Mouse (Mus musculus): ENCODE results near the gene Rhot1.
A peak's percentile ranks its signal among the peaks of the same experiment; 100 is the strongest.

Gene Rhot1

DNA sequence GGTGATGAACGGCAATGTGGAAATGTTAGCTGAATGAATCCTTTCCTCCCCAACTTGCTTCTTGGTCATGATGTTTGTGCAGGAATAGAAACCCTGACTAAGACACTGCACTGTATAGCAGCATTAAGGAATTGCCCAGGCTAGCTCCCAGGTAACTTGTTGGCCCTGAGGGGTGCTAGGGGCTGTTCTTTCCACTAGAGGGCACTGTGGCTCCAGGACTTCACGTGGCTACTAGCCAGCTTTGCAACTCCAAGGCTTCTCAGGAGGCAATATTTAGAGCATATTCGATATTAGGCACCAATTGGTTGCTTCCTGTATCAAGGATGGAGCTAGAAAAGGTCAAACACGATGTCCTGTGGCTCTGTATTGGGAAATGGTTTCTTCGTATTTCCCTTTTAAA is 78.3 kb downstream of the Rhot1 start:
- no peak for DNase-seq (ENCODE audit: low read depth, low spot score)

DNA sequence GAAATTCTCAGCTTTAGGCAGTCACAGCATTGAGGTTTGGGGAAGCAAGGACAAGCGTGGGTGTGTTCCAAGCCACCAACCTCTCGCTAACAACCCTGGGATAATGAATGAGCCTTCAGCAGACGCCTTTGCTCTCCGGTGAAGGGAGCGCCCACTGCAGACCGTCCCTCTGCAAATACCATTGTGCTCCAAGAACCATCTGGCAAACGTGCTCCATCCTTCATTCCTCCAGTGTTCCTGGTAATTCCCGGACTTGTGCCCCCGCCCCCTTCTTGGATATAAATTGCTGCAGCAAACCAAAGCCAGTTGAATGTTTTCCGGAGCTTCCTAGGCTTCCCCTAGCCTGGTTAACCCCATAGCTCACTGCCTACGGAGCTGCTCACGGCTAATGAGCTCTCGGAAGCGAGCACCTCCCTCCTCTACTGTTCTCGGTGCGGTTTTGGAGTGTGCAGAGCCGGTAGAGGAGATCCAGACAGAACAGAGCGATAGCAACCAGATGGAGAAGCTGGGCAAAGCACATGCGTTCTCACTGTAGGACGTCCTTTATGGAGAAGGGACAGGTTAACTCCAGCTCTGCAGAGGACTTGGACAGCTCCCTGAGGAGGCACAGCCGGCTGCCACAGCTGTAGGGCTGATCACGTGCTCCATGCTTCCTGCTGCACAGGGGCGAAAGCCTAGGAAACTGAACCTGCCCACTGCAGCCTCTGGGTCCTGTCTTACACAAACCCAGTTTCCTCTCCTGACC is 81.1 kb downstream of the Rhot1 start:
- no peak for DNase-seq (ENCODE audit: low read depth, low spot score)

DNA sequence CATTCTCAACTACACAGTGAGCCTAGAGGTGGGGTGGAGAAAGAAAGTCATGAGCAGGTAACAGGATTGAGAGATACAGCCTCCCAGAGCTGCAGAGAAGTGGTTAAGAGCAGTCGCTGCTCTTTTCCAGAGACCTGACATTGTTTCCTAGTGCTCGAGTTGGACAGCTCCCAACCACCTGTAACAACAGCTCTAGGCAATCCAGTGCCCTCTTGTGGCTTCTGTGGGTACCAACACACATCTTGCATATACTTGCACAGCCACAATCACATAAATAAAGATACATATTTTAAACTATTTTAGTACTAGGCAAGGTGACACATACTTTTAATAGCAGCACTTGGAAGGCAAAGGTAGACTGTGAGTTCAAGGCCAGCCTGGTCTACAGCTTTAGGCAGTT is 82.2 kb downstream of the Rhot1 start:
- no peak for DNase-seq (ENCODE audit: low read depth, low spot score)

DNA sequence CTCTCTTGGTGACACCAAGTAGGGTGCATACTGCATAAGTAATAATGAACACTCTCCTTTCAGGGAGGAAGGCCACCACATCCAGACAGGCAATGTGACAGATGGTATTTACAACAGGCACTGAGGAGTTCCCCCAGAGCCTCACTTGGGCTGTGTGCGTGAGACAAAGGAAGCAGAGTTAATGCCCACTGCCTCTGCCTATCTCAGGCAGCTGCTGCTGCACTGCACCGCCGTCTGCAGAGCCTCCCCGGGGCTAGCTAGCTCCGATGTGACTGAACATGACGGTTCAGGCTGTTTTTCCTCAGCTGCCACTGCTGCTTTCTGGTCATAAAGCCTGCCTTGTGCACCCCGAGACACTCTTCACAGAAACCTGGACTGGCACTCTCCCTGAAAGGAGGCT is 83.6 kb downstream of the Rhot1 start:
- DNase-seq (ENCODE audit: low read depth, low spot score): no peak

DNA sequence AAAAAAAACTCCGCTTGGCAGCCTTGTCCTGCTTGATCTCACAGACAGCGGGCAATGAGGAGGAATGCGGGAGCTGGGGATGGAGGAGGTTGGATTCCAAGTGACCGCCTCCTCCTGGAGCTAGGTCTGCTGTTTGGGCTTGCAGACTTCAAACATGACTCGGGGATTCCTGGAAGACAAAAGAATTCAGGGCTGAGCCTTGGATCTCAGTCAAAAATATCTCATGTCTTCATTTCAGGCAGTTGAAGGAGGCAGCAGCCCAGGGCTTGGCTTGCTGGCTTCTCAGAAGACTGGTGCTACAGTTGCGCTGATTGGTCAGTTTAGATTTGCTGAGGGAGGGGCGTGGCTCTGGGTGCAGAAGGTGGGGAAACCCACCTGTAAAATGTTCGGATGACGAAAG is 86.2 kb downstream of the Rhot1 start:
- DNase-seq (ENCODE audit: low read depth, low spot score): no peak

DNA sequence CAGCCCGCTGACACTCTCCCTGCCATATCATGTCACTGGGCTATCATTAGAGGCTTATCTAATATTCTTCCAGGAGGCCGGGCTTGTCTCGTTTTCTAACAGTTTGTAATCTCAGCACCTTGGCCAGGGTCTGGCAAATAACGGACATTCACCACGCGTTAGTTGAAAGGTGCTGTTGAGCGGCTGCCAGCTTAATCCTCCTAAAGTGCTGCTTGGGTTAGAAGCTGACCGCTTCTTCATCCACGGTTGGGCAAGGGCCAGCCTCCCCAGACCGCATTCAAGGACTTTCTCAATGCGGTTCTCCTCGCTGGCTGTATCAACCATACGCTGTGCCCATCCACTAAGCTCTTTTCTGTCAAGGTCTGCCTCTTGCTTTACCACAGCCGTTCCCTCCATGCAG is 87.0 kb downstream of the Rhot1 start:
- no peak for DNase-seq (ENCODE audit: low read depth, low spot score)

DNA sequence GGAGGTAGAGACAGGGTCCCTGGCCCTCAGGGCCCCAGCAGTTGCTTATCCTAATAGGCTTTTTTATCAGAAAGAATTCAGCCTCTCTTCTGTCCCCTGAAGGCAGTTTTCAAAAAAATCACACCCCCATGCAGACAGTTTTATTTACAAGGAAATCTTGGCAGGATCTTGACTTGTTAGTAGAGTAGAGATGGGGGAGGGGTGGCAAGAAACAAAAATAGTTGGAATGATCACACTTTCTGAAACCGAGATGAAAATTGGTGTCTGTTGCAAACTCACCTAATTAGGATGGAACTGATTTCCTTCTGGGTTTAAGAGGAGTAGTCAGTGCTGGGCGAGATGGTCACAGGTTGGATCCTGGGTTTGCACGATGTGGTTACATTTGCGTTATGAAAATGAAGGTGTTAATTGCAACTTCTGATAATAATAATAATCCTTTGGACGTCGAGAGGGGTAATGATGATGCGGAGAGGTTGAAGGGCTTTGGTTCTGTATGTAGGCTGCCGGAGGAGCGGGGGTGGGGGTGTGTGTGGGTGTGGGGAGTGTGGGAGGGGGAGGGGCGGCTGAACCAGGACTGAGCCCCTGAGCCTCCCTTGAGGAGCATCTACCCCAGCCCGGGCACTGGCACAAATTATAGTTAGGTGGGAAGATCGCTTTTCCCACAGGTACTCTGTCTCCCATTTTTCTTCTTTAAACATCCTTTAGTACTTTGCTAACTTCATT is 90.9 kb downstream of the Rhot1 start:
- no peak for DNase-seq (ENCODE audit: low read depth, low spot score)

DNA sequence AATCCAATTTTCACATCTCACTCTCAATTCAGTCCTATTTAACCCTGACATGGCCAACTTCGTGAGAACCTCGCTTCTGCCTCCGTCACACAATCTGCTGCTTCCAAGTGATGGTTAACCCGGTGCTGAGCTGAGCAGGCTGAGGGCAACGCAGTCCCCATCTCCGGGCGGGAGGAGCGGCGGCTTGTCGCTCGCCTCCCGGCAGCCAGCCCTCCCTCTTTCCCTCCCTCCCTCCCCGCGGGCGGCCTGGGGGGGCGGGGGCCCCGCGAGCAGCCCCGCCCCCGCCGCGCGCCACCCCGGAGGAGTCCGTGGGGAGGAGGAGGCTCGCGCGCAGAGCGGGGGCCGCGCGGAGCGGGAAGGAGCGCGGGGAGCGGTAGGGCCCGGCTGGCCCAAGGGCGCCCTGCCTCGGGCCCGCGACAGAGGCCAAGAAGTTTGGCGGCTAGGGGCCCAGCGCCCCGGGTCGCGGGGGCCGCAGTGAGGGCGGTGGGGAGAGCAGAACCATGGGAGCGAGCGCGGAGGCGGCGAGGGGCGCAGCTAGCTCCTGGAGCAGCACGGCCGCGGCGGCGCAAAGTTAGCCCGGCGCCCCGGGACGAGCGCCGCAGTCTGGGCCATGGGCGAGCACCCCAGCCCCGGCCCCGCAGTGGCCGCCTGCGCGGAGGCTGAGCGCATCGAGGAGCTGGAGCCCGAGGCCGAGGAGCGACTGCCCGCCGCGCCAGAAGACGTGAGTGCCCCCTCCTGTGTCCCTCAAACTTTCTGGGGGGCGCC is 91.9 kb downstream of the Rhot1 start, which contains the start of gene Rhbdl3:
Rhbdl3 (plus strand) TSS at position 362 of the 765 bp plus-strand sequence.
- no peak for DNase-seq (ENCODE audit: low read depth, low spot score)

DNA sequence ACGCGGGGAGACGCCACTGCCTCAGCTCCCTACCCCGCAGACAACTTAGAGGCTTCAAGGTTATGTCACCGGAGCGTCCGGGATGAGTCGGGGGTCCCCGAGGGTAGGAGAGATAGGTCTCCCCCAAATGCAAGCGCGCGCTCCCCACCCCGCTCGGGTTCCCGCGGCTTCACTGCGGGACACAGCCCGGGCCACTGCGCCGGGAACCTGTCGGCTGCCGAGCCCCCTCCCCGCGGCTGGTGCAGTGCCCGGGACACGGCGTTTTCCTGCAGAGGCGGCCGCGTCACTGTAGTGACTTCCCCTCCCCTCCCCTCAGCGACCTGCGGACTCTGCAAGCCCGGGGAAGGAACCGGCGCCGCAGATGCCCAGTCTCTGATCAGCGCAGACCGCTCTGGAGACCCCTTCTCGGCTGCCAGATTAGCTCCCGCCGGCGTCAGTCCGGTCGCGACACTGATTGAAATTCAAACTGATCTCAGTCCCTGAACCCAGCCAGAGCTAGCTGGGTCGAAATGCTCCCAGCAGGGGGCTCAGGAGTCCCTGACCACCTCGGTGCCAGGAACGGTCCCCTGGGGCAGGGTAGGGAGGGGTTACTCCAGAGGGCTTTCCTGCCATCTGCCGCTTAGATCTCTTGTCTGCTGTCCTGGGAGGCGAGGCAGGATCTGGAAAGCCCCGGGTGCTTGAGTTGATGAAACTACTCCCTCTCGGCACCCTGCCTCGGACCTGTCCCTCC is 92.7 kb downstream of the Rhot1 start:
- peak; percentile 56 for DNase-seq (ENCODE audit: low read depth, low spot score)

DNA sequence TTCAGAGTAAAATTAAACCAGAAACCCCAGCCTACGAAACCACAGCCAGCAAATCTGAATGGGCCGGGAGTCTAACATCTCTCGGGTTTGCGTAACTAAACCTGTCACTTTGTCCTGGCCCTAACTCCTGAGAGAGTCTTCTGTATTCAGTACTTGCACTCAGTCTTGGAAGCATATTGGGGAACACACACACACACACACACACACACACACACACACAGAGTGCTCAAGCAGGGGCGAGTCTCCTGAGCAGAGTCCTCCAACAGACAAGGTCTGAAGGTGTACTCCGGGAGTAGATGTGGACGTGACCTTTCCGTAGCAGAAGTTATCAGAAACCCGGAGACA is 93.2 kb downstream of the Rhot1 start:
- DNase-seq (ENCODE audit: low read depth, low spot score): no peak

DNA sequence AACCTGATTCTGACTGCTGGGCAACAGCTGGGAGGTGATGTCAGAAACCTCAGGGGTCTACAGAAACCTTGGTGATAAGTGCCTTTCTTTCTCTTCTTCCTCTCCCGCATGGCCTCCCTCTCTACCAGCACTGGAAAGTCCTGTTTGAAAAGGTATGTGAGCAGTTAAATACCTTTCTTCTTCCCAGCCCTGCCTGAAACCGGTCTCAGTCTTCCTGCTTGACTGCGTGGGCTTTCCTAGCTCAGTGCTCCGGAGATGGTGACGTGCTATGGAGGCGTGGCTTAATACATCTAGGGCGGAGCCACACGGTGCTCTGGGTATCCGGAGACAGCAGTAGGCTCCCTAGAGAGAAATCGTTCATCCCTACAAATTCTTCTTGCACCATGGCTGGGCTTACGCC is 93.7 kb downstream of the Rhot1 start:
- peak; percentile 54 for DNase-seq (ENCODE audit: low read depth, low spot score)

DNA sequence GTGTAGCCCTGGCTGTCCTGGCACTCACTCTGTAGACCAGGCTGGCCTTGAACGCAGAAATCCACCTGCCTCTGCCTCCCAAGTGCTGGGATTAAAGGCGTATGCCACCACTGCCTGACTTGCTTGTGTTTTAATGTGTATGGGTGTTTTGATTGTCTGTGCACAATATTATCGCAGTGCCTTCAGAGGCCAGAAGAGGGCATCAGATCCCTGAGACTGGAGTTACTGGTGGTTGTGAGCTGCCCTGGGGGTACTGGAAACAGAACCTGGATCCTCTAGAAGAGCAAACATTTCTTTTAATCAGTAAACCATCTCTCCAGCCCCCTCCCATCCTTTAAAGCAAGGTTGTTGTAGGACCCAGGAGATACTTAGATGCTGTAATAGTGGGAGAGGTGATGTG is 94.9 kb downstream of the Rhot1 start:
- DNase-seq (ENCODE audit: low read depth, low spot score): no peak

DNA sequence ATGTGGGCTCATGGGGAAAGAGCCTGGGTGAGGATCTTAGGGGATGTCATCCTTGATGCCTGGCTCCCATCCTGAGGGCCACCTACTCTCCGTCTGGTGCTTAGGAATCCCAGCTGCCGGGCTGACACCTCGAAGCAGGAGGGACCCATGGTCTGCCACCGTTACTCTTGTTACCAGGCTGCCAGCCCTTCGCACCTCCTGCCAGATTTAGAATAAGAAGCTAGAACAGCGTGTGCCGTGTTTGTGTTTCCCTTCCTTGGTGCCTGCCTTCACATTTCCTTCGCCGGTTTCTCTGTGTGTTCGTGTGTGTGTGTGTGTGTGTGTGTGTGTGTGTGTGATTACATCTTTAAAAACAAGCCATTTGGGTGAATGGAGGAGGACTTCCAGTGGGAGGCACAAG is 96.0 kb downstream of the Rhot1 start:
- DNase-seq (ENCODE audit: low read depth, low spot score): no peak

DNA sequence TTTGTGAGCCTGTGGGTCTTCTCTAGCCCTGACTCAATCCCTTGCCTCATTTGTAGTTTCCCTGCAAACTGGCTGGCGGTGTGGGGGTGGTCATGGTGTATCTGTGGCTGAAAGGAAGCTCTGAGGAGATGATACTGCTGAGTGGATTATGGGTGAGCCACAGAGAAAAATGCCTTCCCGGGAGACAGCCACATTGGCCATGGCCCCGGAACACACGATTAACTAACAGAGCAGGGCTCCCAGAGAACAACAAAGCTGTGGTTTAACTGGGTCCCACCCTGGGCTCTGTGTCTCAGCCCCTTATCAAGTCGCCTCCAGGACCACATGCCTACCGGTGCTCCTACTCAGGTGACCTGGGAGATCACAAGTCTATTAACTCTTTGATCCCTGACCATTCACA is 99.7 kb downstream of the Rhot1 start:
- DNase-seq (ENCODE audit: low read depth, low spot score): no peak

DNA sequence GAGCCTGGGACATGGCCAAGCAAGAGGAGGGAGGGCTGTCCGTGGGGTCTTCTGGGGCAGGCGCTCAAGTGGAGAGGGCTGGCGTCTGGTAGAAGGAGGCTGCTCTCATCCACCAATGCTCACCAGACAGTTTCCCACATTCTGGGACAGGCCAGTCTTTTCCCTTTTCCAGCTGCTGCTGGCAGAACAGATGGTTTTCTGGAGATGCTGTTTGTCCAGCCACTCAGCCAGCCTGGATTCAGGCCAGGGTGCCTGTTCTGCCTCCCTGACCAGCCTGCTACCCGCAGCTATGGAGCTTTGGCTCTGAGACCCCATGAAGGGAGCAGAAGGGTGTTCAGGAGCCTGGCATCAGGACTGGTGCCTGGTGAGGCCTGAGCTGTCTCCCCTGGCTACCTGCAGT is 102.5 kb downstream of the Rhot1 start:
- no peak for DNase-seq (ENCODE audit: low read depth, low spot score)

DNA sequence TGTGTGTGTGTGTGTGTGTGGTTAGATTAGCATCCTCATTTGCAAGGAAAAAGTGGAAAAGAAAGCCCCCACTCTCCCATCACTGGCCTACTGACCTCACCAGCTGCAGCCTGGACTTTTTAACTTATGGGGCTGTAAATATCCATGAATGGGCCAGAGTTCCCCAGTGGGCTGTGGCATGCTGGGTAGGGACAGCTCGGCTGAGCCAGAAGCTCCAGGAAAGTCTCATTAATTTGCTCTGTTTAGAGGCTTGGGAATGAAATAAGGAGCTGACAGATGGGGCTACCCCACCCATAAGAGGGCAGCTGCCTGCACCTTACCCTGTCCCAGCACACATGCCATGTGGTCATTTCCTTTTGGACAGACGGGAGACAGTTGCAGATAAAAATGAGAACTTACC is 103.2 kb downstream of the Rhot1 start:
- DNase-seq (ENCODE audit: low read depth, low spot score): no peak

DNA sequence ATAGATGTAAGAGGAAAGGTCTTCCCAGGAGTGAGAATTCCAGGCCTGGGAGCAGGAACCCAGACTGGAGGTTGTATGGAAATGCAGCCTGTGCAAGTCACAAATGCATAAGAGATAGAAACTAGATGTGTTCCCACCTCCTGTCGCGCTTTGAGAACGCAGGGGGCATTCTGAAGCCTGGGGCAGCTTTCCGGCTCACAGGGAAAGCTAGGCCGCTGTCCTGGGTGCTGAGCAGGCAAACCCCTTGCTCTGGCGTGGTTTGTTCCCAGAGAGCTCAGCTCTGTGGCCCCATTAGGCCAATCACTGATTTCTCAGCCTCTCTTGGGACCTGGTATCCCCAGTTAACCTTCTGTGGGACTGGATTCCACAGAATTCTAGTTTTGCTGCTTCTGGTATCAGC is 103.7 kb downstream of the Rhot1 start:
- DNase-seq (ENCODE audit: low read depth, low spot score): no peak

DNA sequence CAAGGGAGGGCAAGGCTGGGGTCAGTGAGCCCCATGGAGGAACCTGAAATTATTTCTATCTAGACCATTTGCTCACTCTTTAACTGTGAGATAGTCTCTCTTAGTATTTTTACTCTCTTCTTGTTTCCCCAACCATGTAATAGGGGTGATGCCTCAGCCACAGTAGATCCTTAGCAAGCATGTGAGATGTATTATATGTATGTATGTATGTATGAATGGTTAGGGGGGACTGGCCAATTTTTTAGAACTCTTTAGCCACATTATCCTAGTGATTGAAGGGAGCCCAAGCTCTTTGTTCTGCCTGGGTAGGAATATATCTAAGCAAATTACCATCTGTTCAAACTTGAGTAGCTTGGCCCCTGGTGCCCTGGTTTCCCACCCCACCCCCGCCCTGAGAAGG is 104.6 kb downstream of the Rhot1 start:
- DNase-seq (ENCODE audit: low read depth, low spot score): no peak

DNA sequence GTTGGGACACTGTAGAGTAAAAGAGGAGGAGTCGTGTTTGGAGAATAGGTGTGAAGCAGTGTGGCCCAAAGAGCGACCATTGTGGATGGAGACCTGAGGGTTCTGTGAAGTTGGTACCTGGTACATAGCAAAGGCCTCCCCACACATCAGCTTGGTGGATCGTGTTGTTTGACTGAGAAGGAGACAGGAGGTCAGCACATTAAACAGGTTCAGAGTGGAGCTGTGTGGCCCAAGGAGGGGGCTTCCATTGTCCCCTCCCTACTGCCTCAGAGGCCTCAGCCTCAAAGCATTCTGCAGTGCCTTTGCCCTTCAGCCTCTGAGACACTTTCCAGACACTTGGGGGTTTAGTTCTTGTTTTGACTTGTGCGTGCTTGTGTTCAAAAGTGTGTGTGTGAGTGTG is 105.1 kb downstream of the Rhot1 start:
- DNase-seq (ENCODE audit: low read depth, low spot score): no peak

DNA sequence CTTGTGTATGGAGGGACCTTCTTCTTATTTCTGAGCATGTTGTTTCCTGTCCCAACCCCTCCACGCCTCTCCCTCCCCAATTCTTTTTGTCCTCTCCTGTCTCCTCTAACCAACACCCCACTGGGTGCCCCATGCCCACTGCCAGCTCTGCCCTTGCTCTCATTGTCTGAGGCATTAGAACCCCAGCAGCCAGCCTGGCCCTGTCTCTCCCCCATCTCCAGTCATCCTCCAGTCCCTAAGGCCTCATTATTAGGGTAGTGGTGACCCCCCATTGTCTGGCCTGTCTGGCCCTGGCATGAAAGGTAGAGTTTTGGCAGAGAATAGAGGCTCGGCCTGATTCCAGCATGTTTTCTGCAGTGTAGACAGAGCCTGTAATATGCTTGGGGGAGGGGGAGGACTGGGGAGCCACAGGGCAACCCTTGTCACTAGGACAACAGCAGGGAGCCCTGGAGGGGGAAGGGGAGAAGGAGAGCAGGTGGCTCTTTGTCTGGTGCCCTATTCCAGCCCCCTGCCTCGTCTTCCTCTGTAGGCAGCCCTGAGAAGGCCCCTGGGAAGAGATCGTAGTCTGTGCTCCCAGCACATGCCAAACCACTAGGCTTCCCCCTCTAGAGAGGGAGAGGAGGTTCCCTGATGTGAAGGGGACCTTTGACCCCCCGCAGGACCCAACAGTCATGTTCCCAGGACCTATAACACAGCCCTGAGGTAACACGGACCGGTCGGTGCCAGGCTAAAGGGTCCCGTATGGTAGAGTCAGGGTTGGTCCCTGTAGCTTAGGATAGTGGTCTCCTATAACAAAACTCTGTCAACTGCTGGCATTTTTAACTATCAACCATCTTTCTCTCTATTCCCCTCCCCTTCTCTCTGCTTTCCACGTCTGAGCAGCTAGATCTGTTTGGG is 107.2 kb downstream of the Rhot1 start:
- no peak for DNase-seq (ENCODE audit: low read depth, low spot score)
